Mouse (Mus musculus) liver, embryonic 14.5 days (tissue): ENCODE measurements at regions not wholly inside any gene's neighbourhood (a gene's known extent, or its start where the extent isn't known, plus 50 kb on each side); places are given as distances from the start of the nearest gene placed in this dataset.

Experiments
- CTCF ChIP-seq: IDR thresholded peaks from 2 replicates; pipeline ENCODE4 v1.5.1; 2016; ENCODE audit warnings: antibody characterized with exemption, low read depth, control low read depth
- EP300 ChIP-seq: IDR thresholded peaks from 2 replicates; pipeline ENCODE4 v1.6.1; 2016; ENCODE audit warnings: antibody characterized with exemption, low read depth

DNA sequence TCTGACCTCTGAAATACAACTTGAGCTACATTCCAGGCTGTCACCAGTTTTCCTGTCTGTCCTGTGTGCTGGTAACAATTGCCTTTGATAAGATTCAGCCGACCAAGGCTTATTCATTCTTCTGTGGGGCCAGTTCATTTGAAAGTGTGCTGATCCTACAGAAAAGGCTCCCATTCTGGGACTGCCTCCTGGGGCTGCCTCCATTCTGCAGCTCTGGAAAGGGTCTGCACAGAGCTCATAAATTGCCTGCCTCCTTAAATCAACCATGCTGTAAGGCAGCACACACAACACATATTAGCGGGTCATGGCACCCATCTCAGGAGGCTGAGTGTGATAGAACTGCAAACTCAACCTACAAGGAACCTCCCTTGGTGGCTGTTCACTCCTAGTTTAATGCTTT lies 416.2 kb upstream of the Clnk start:
- no peak for TF ChIP-seq CTCF
- TF ChIP-seq EP300 = no peak
